Mouse (Mus musculus): ENCODE data around the gene Etfb. TPM values are rescaled to one million over a fixed set of nuclear protein-coding genes. Genes with fewer than 3 reads are reported as not detected.

The Etfb gene
- polyA plus RNA-seq, 1 experiment, result 79.7 TPM

DNA sequence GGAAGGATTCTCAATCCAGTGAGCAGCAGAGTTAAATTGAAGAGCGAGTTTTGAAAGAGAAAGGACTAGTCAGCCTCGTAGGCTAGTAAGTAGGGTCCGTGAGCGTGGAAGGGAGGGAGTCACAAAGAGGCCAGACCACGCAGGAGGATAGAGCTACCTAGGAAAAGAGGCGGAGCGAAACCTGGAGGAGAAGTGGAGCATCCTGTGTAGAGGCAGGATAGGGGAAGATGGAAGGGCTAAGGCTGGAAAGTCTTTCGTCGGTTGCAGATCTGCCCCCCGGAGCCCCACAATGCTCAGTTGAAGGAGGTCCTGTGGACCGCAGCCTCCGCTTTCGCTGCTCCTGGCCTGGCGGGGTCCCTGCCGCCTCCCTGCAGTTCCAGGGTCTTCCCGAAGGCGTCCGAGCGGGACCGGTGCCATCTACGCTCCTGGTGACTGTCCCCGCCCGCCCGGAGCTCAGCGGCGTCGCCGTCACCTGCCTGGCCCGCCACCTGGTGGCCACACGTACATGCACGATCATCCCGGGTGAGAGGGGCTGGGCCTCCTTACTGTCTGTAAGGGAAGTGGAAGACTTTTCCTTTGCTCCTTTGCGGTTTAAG, 22.3 kb downstream of the Etfb start:
- peak; percentile 82 for DNase-seq
- peaks cover 19% of the 10 kb centered on the region for H3K4me1 ChIP-seq (replicated peaks; ENCODE audit: control insufficient read depth, insufficient read depth, low read length)
- no peak overlapping the region for H3K27ac ChIP-seq (ENCODE audit: control insufficient read depth, insufficient read depth, low read length)
- TF ChIP-seq CTCF (IDR thresholded peaks at IDR 0.05; ENCODE audit: borderline replicate concordance, control insufficient read depth, extremely low read depth, insufficient read depth, low read length, poor library complexity) (peak; percentile 97), POLR2A (IDR thresholded peaks at IDR 0.05; ENCODE audit: control insufficient read depth, extremely low read depth, insufficient read depth, low read length, poor library complexity) (no peak)
- H3K36me3 ChIP-seq (ENCODE audit: control insufficient read depth, insufficient read depth, low read length), result no peaks in the 10 kb centered on the region
- under 1% methylated on average over 33 of the region's 33 CpGs for WGBS
- H3K27me3 ChIP-seq (ENCODE audit: control insufficient read depth, insufficient read depth, low read length), result no peaks in the 10 kb centered on the region; the same call in 1 of the 2 replicates
- peak overlapping the region; percentile 43 for H3K4me3 ChIP-seq (ENCODE audit: control insufficient read depth, insufficient read depth, low read length)

- 67% methylated on average over 8 of the region's 8 CpGs for WGBS
Measured at GRCm38 (mm10) chr7:43470373-43470772, 26.5 kb downstream of the Etfb start.

GRCm38 (mm10) chr7:43475706-43476105, 31.8 kb downstream of the Etfb start:
- Histone ChIP-seq H3K27ac (ENCODE audit: control insufficient read depth, insufficient read depth, low read length) (no peak overlapping the region), H3K4me1 (replicated peaks; ENCODE audit: control insufficient read depth, insufficient read depth, low read length) (no peaks in the 10 kb centered on the region), H3K4me3 (ENCODE audit: control insufficient read depth, insufficient read depth, low read length) (no peak overlapping the region), H3K36me3 (ENCODE audit: control insufficient read depth, insufficient read depth, low read length) (no peaks in the 10 kb centered on the region), H3K27me3 (ENCODE audit: control insufficient read depth, insufficient read depth, low read length) (peaks cover 4% of the 10 kb centered on the region; the same call in 1 of the 2 replicates)
- no peak for DNase-seq
- WGBS, result 9% methylated on average over 23 of the region's 23 CpGs
- TF ChIP-seq POLR2A (IDR thresholded peaks at IDR 0.05; ENCODE audit: control insufficient read depth, extremely low read depth, insufficient read depth, low read length, poor library complexity) (no peak), CTCF (IDR thresholded peaks at IDR 0.05; ENCODE audit: borderline replicate concordance, control insufficient read depth, extremely low read depth, insufficient read depth, low read length, poor library complexity) (no peak)

More at GRCm38 (mm10) chr7:43470373-43470772, 26.5 kb downstream of the Etfb start:
- no peaks in the 10 kb centered on the region for H3K36me3 ChIP-seq (ENCODE audit: control insufficient read depth, insufficient read depth, low read length)
- no peak overlapping the region for H3K27ac ChIP-seq (ENCODE audit: control insufficient read depth, insufficient read depth, low read length)
- no peaks in the 10 kb centered on the region for H3K27me3 ChIP-seq (ENCODE audit: control insufficient read depth, insufficient read depth, low read length)
- TF ChIP-seq CTCF (IDR thresholded peaks at IDR 0.05; ENCODE audit: borderline replicate concordance, control insufficient read depth, extremely low read depth, insufficient read depth, low read length, poor library complexity) (no peak), POLR2A (IDR thresholded peaks at IDR 0.05; ENCODE audit: control insufficient read depth, extremely low read depth, insufficient read depth, low read length, poor library complexity) (no peak)
- H3K4me3 ChIP-seq (ENCODE audit: control insufficient read depth, insufficient read depth, low read length), result no peak overlapping the region
- peaks cover 9% of the 10 kb centered on the region for H3K4me1 ChIP-seq (replicated peaks; ENCODE audit: control insufficient read depth, insufficient read depth, low read length)
- DNase-seq, result peak; percentile 51

GRCm38 (mm10) chr7:43476376-43476775, 32.5 kb downstream of the Etfb start:
- Histone ChIP-seq H3K27ac (ENCODE audit: control insufficient read depth, insufficient read depth, low read length) (no peak overlapping the region), H3K36me3 (ENCODE audit: control insufficient read depth, insufficient read depth, low read length) (no peaks in the 10 kb centered on the region), H3K4me1 (replicated peaks; ENCODE audit: control insufficient read depth, insufficient read depth, low read length) (no peaks in the 10 kb centered on the region), H3K27me3 (ENCODE audit: control insufficient read depth, insufficient read depth, low read length) (peaks cover 4% of the 10 kb centered on the region; the same call in 1 of the 2 replicates), H3K4me3 (ENCODE audit: control insufficient read depth, insufficient read depth, low read length) (no peak overlapping the region)
- 15% methylated on average over 13 of the region's 13 CpGs for WGBS
- no peak for TF ChIP-seq CTCF (IDR thresholded peaks at IDR 0.05; ENCODE audit: borderline replicate concordance, control insufficient read depth, extremely low read depth, insufficient read depth, low read length, poor library complexity)
- DNase-seq, result no peak

DNA sequence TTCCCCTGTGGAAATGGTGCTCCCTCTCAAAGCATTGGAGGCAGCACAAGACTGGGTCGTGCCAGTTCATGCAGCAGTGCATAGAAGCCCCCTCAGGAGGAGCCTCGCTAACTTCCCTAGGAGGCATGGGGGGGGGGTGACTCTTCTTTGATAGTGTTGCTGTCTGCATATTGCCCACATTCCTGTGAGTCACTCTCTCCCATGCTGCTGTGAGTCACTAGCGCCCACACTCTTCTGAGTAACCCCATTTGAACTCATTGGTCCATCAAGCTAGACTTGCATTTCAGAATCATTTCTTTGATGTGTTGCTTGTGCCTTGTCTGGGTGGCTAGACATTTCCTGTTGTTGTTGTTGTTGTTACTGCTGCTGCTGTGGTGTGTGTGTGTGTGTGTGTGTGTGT, 37.3 kb downstream of the Etfb start:
- H3K27me3 ChIP-seq (ENCODE audit: control insufficient read depth, insufficient read depth, low read length), result peaks cover 3% of the 10 kb centered on the region; the same call in 1 of the 2 replicates
- no peak for TF ChIP-seq CTCF (IDR thresholded peaks at IDR 0.05; ENCODE audit: borderline replicate concordance, control insufficient read depth, extremely low read depth, insufficient read depth, low read length, poor library complexity)
- TF ChIP-seq POLR2A (IDR thresholded peaks at IDR 0.05; ENCODE audit: control insufficient read depth, extremely low read depth, insufficient read depth, low read length, poor library complexity), result no peak
- H3K27ac ChIP-seq (ENCODE audit: control insufficient read depth, insufficient read depth, low read length), result no peak overlapping the region
- no peaks in the 10 kb centered on the region for H3K4me1 ChIP-seq (replicated peaks; ENCODE audit: control insufficient read depth, insufficient read depth, low read length)
- 65% methylated on average over 3 of the region's 3 CpGs for WGBS
- no peak for DNase-seq
- H3K4me3 ChIP-seq (ENCODE audit: control insufficient read depth, insufficient read depth, low read length), result no peak overlapping the region
- H3K36me3 ChIP-seq (ENCODE audit: control insufficient read depth, insufficient read depth, low read length), result no peaks in the 10 kb centered on the region

- no peak for TF ChIP-seq CTCF (IDR thresholded peaks at IDR 0.05; ENCODE audit: borderline replicate concordance, control insufficient read depth, extremely low read depth, insufficient read depth, low read length, poor library complexity)
- TF ChIP-seq POLR2A (IDR thresholded peaks at IDR 0.05; ENCODE audit: control insufficient read depth, extremely low read depth, insufficient read depth, low read length, poor library complexity), result no peak
- Histone ChIP-seq H3K4me1 (replicated peaks; ENCODE audit: control insufficient read depth, insufficient read depth, low read length) (no peaks in the 10 kb centered on the region), H3K27me3 (ENCODE audit: control insufficient read depth, insufficient read depth, low read length) (no peaks in the 10 kb centered on the region; the same call in 1 of the 2 replicates), H3K36me3 (ENCODE audit: control insufficient read depth, insufficient read depth, low read length) (no peaks in the 10 kb centered on the region), H3K27ac (ENCODE audit: control insufficient read depth, insufficient read depth, low read length) (no peak overlapping the region), H3K4me3 (ENCODE audit: control insufficient read depth, insufficient read depth, low read length) (no peak overlapping the region)
- WGBS, result 79% methylated on average over 8 of the region's 8 CpGs
- DNase-seq, result no peak
Measured at GRCm38 (mm10) chr7:43482090-43482716, 38.3 kb downstream of the Etfb start.
